Mouse (Mus musculus): ENCODE results near the gene Wdr89. TPM values are rescaled to one million over a fixed set of nuclear protein-coding genes. Genes with fewer than 3 reads are reported as not detected.
A peak's percentile ranks its signal among the peaks of the same experiment; 100 is the strongest.
"Not testable (repeated sequence)": the region's sequence is repeated elsewhere in the genome, so short reads cannot be mapped to it uniquely, and the experiment has no call there.

Gene Wdr89
- polyA plus RNA-seq, 1 experiment from 2014 or later, result 5.1 TPM

DNA sequence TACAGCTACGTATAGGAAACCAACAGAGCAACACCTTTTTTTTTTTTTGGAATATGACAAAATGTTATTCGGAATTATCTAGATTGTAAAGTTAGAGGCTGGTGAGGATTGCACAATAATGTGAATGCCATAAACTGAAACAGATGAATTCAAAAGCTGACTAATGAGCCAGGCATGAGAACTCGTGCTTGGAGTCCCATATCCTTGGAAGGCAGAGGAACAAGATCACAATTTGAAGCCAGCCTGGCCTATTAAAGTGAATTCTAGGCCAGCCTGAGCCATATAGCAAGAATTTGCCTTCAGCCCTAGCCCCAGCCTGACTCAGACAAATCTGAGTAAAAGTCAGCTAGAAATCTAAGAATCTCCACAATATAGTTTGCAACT is 33.4 kb upstream of the Wdr89 start:
- no peak for ATAC-seq

GRCm38 (mm10) chr12:75702084-75702738 is 32.9 kb upstream of the Wdr89 start:
- no peaks in the 10 kb centered on the region for H3K36me3 ChIP-seq (replicated peaks; ENCODE audit: insufficient read depth, low read length)
- no peak for TF ChIP-seq EP300 (IDR thresholded peaks at IDR 0.05; ENCODE audit: low read depth)
- no peak for TF ChIP-seq CTCF (IDR thresholded peaks at IDR 0.05; ENCODE audit: low read depth)
- H3K9me3 ChIP-seq (ENCODE audit: low read length), result 0 out of 2 replicates have a peak, but pooled peaks cover 6% of the 10 kb centered on the region
- H3K27ac ChIP-seq (ENCODE audit: low read depth), result no peak overlapping the region
- no peaks in the 10 kb centered on the region; the same call in 1 of the 2 replicates for H3K4me1 ChIP-seq (ENCODE audit: insufficient read depth)
- H3K4me3 ChIP-seq (ENCODE audit: low read depth, low read length), result no peak overlapping the region
- no peak for ATAC-seq
- H3K27me3 ChIP-seq (ENCODE audit: insufficient read depth, low read length), result no peaks in the 10 kb centered on the region
- peak overlapping the region; percentile 16; the same call in 1 of the 2 replicates for H3K9ac ChIP-seq (replicated peaks)
- H3K4me2 ChIP-seq (ENCODE audit: low read depth, low read length), result peak overlapping the region; percentile 53
- no peak for DNase-seq
- 76% methylated on average over 14 of the region's 14 CpGs for WGBS (ENCODE audit: insufficient replicate concordance)

More for the DNA sequence above, 33.4 kb upstream of the Wdr89 start:
- Histone ChIP-seq H3K27ac (ENCODE audit: low read depth) (no peak overlapping the region), H3K36me3 (replicated peaks; ENCODE audit: insufficient read depth, low read length) (no peaks in the 10 kb centered on the region), H3K4me3 (ENCODE audit: low read depth, low read length) (no peak overlapping the region), H3K9me3 (ENCODE audit: low read length) (0 out of 2 replicates have a peak, but pooled peaks cover 6% of the 10 kb centered on the region), H3K9ac (replicated peaks) (no peak overlapping the region), H3K27me3 (ENCODE audit: insufficient read depth, low read length) (no peaks in the 10 kb centered on the region), H3K4me2 (ENCODE audit: low read depth, low read length) (no peak overlapping the region), H3K4me1 (ENCODE audit: insufficient read depth) (no peaks in the 10 kb centered on the region; the same call in 1 of the 2 replicates)
- 75% methylated on average over 3 of the region's 3 CpGs for WGBS (ENCODE audit: insufficient replicate concordance)
- TF ChIP-seq CTCF (IDR thresholded peaks at IDR 0.05; ENCODE audit: low read depth) (no peak), EP300 (IDR thresholded peaks at IDR 0.05; ENCODE audit: low read depth) (no peak)
- no peak for DNase-seq

DNA sequence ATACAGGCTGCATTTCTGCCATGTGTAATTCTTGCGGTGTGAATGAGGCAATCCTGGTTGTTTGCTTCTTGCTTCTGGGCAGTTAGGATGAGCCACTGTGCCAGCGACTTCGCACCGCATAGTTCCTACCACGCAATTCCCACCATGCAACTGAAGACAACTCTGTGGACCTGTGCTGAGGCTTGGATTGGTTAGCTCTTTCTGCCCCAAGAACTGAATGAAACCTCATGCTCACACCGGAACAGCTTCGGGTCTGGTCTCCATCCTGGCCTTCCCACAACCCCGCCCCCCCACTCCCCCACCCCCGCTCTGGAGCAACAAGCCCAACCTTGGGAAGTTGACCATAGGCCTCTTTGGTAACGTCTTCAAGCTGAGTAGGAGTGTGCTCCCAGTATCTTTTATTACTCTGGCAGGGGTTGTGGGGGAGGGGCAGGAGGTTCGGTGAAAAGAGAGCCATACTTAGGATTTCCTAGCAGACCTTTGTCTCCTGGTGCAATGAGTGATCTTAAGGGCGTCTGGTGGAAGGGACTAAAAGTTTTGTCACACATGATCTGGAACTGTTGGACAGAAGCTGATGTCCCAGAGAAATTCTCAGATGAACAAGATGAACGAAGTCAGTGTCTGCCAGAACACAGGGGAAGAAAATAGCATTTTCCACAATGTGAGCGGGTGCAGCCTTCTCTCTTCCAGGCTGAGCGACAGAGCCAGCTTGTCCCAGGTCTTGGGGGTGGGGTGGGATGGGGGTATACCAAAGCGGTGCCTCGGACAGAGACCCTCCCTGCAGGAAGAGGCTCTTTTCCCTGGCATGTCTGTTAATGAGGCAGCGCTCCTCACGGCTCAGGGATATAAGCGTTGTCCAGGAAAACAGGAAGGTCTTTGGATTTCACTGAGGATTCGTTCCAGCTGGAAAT is 32.1 kb upstream of the Wdr89 start:
- no peaks in the 10 kb centered on the region for H3K27me3 ChIP-seq (ENCODE audit: insufficient read depth, low read length)
- H3K4me3 ChIP-seq (ENCODE audit: low read depth, low read length), result no peak overlapping the region
- H3K36me3 ChIP-seq (replicated peaks; ENCODE audit: insufficient read depth, low read length), result no peaks in the 10 kb centered on the region
- DNase-seq, result peak; percentile 21
- H3K4me1 ChIP-seq (ENCODE audit: insufficient read depth), result no peaks in the 10 kb centered on the region; the same call in 1 of the 2 replicates
- peak overlapping the region; percentile 53 for H3K4me2 ChIP-seq (ENCODE audit: low read depth, low read length)
- no peak for TF ChIP-seq EP300 (IDR thresholded peaks at IDR 0.05; ENCODE audit: low read depth)
- TF ChIP-seq CTCF (IDR thresholded peaks at IDR 0.05; ENCODE audit: low read depth), result no peak
- 0 out of 2 replicates have a peak, but pooled peaks cover 6% of the 10 kb centered on the region for H3K9me3 ChIP-seq (ENCODE audit: low read length)
- H3K27ac ChIP-seq (ENCODE audit: low read depth), result no peak overlapping the region
- H3K9ac ChIP-seq (replicated peaks), result peak overlapping the region; percentile 16; the same call in 1 of the 2 replicates
- WGBS (ENCODE audit: insufficient replicate concordance), result 43% methylated on average over 21 of the region's 21 CpGs
- ATAC-seq, result no peak

- Histone ChIP-seq H3K27ac (ENCODE audit: low read depth) (no peak overlapping the region), H3K9ac (replicated peaks) (no peak overlapping the region), H3K4me2 (ENCODE audit: low read depth, low read length) (no peak overlapping the region), H3K9me3 (ENCODE audit: low read length) (0 out of 2 replicates have a peak, but pooled peaks cover 6% of the 10 kb centered on the region), H3K36me3 (replicated peaks; ENCODE audit: insufficient read depth, low read length) (no peaks in the 10 kb centered on the region), H3K4me1 (ENCODE audit: insufficient read depth) (no peaks in the 10 kb centered on the region; the same call in 1 of the 2 replicates), H3K27me3 (ENCODE audit: insufficient read depth, low read length) (no peaks in the 10 kb centered on the region), H3K4me3 (ENCODE audit: low read depth, low read length) (no peak overlapping the region)
- 84% methylated on average over 3 of the region's 3 CpGs for WGBS (ENCODE audit: insufficient replicate concordance)
- DNase-seq (no peak), ATAC-seq (no peak)
- TF ChIP-seq CTCF (IDR thresholded peaks at IDR 0.05; ENCODE audit: low read depth), result peak; percentile 32; the same call in 1 of the 2 replicates
- no peak for TF ChIP-seq EP300 (IDR thresholded peaks at IDR 0.05; ENCODE audit: low read depth)
Observed at GRCm38 (mm10) chr12:75698692-75699091, 29.4 kb upstream of the Wdr89 start.

- 74% methylated on average over 1 of the region's 1 CpGs for WGBS (ENCODE audit: insufficient replicate concordance)
Observed at GRCm38 (mm10) chr12:75695845-75696244, 26.5 kb upstream of the Wdr89 start.

DNA sequence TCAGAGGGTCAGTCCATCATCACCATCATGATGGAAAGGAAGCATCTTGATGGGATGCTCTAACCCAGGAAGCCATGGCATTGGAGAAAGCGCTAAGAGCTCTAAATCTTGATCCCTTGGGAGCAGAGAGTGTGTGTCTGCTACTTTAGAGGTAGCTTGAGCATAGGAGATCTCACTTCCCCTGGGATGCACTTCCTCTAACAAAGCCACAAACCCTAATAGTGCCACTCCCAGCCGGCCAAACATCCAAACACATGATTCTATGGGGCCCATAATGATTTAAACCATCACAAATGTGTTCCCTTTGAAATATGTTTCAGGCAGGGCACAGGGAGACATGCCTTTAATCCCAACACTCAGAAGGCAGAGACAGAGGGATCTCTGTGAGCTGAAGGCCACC is 19.7 kb upstream of the Wdr89 start:
- H3K4me2 ChIP-seq (ENCODE audit: low read depth, low read length), result no peak overlapping the region
- no peak overlapping the region for H3K27ac ChIP-seq (ENCODE audit: low read depth)
- no peaks in the 10 kb centered on the region for H3K4me1 ChIP-seq (ENCODE audit: insufficient read depth)
- no peaks in the 10 kb centered on the region for H3K9me3 ChIP-seq (ENCODE audit: low read length)
- no peaks in the 10 kb centered on the region for H3K27me3 ChIP-seq (ENCODE audit: insufficient read depth, low read length)
- WGBS (ENCODE audit: insufficient replicate concordance), result 79% methylated on average over 2 of the region's 2 CpGs
- ATAC-seq (no peak), DNase-seq (no peak)
- H3K4me3 ChIP-seq (ENCODE audit: low read depth, low read length), result no peak overlapping the region
- TF ChIP-seq CTCF (IDR thresholded peaks at IDR 0.05; ENCODE audit: low read depth), result no peak
- no peak for TF ChIP-seq EP300 (IDR thresholded peaks at IDR 0.05; ENCODE audit: low read depth)
- H3K9ac ChIP-seq (replicated peaks), result no peak overlapping the region
- H3K36me3 ChIP-seq (replicated peaks; ENCODE audit: insufficient read depth, low read length), result no peaks in the 10 kb centered on the region

More at GRCm38 (mm10) chr12:75695845-75696244, 26.5 kb upstream of the Wdr89 start:
- not testable (repeated sequence) for H3K27ac ChIP-seq (ENCODE audit: low read depth); H3K36me3 ChIP-seq (replicated peaks; ENCODE audit: insufficient read depth, low read length); H3K9me3 ChIP-seq (ENCODE audit: low read length); H3K4me1 ChIP-seq (ENCODE audit: insufficient read depth); ATAC-seq; DNase-seq; H3K27me3 ChIP-seq (ENCODE audit: insufficient read depth, low read length); H3K4me3 ChIP-seq (ENCODE audit: low read depth, low read length); H3K9ac ChIP-seq (replicated peaks); H3K4me2 ChIP-seq (ENCODE audit: low read depth, low read length)
